Mouse (Mus musculus) liver, embryonic 14.5 days (tissue): ENCODE results near the gene Gm10647. TPM values are rescaled to one million over a fixed set of nuclear protein-coding genes. Genes with fewer than 3 reads are reported as not detected.

Experiments used
- ATAC-seq: fragments of 200-750 bp; cut with Nextera tagmentation; 2 replicates; pipeline ENCODE4 v1.8.0; 2017; ENCODE audit warnings: moderate number of reproducible peaks, mild to moderate bottlenecking, moderate library complexity; ENCODE audit not compliant: insufficient read depth
- DNase-seq, 3 experiments: peaks; one replicate each; pipeline ENCODE4 v3.0.0-alpha.2; 2012 to 2013; ENCODE audit warnings: low read depth in 3 of 3, low spot score in 3 of 3
- H3K27ac ChIP-seq: fragments of 300-500 bp; sonication (generic); 2 replicates; pipeline ENCODE4 v1.5.1; 2014; ENCODE audit warnings: moderate library complexity, mild to moderate bottlenecking, control low read depth, inconsistent platforms
- H3K27me3 ChIP-seq: fragments of 300-500 bp; sonication (generic); 2 replicates; pipeline ENCODE4 v1.6.1; 2014; ENCODE audit warnings: mild to moderate bottlenecking, low read length, moderate library complexity; ENCODE audit not compliant: control insufficient read depth, insufficient read depth
- H3K36me3 ChIP-seq: fragments of 300-500 bp; sonication (generic); replicated peaks from 2 replicates; pipeline ENCODE4 v1.6.1; 2014; ENCODE audit warnings: low read depth; ENCODE audit not compliant: control insufficient read depth, insufficient read depth
- H3K4me1 ChIP-seq, 2 experiments: fragments of 200-500 bp in 1 of 2; fragments of 300-500 bp in 1 of 2; sonication (generic) in 1 of 2; replicated peaks; 2 replicates each; pipeline ENCODE4 v1.6.1; 2012 to 2014; ENCODE audit warnings: antibody characterized with exemption in 1 of 2, inconsistent platforms in 1 of 2, low read length in 1 of 2; ENCODE audit not compliant: control insufficient read depth in 2 of 2, insufficient read depth in 2 of 2
- H3K4me2 ChIP-seq: fragments of 300-500 bp; sonication (generic); 2 replicates; pipeline ENCODE4 v1.6.1; 2014; ENCODE audit warnings: low read depth, mild to moderate bottlenecking, control low read depth, moderate library complexity
- H3K4me3 ChIP-seq, 2 experiments: fragments of 200-500 bp in 1 of 2; fragments of 300-500 bp in 1 of 2; sonication (generic) in 1 of 2; 2 replicates each; pipeline ENCODE4 v1.5.1; 2012 to 2014; ENCODE audit warnings: low read depth in 2 of 2, low read length in 2 of 2, mild to moderate bottlenecking in 2 of 2, control low read depth in 1 of 2, inconsistent platforms in 1 of 2, moderate library complexity in 1 of 2; ENCODE audit not compliant: insufficient read depth in 1 of 2
- H3K9ac ChIP-seq: fragments of 300-500 bp; sonication (generic); replicated peaks from 2 replicates; pipeline ENCODE4 v1.6.1; 2014; ENCODE audit warnings: mild to moderate bottlenecking, control low read depth, moderate library complexity
- H3K9me3 ChIP-seq: fragments of 300-500 bp; sonication (generic); 2 replicates; pipeline ENCODE4 v1.6.1; 2016; ENCODE audit warnings: low read length, mixed read lengths; ENCODE audit not compliant: control insufficient read depth
- CTCF ChIP-seq: IDR thresholded peaks from 2 replicates; pipeline ENCODE4 v1.5.1; 2016; ENCODE audit warnings: antibody characterized with exemption, low read depth, control low read depth
- EP300 ChIP-seq: IDR thresholded peaks from 2 replicates; pipeline ENCODE4 v1.6.1; 2016; ENCODE audit warnings: antibody characterized with exemption, low read depth
- WGBS: fragments of 180-500 bp; shearing (Covaris S2); extraction: QIAGEN DNeasy Blood & Tissue Kit; methylation state at CpG from one replicate; pipeline ENCODE4 v1.1.7; 2014; ENCODE audit not compliant: insufficient replicate concordance; 5-methylcytosine and 5-hydroxymethylcytosine counted together
- polyA plus RNA-seq, 2 experiments: library from polyadenylated mRNA; depleted of rRNA in 1 of 2; stranded (reverse) in 1 of 2; unstranded in 1 of 2; fragments of >200 nt; fragmentation: Nextera tagmentation in 1 of 2; extraction: Ambion mirVana in 1 of 2; gene quantifications; 2 replicates each; pipeline versions ENCODE4 v1.2.1 to v1.2.3; 2012 to 2014

Gene Gm10647
- polyA plus RNA-seq (2012; rRNA removed) = 0.05 and 0.06 TPM in 2 replicates
- polyA plus RNA-seq (2014; fragmentation: Nextera tagmentation; extraction: Ambion mirVana) = 0.08 and 0.11 TPM in 2 replicates

GRCm38 (mm10) chr9:66796739-66797138 is at the start of gene Gm10647:
Gm10647 (plus strand) TSS chr9:66797039.
- H3K27ac ChIP-seq = no peak within 1 kb of the TSS
- H3K27me3 ChIP-seq = peaks cover 15% of the 10 kb centered on the region
- TF ChIP-seq CTCF (no peak), EP300 (no peak)
- no peaks in the 10 kb centered on the region for H3K9me3 ChIP-seq
- H3K36me3 ChIP-seq = no peaks in the 10 kb centered on the region
- WGBS = 64% methylated on average over 5 of the region's 5 CpGs
- no peak for DNase-seq
- peak within 1 kb of the TSS; percentile 74 for H3K4me2 ChIP-seq
- H3K9ac ChIP-seq = no peak within 1 kb of the TSS; the same call in 1 of the 2 replicates
- peaks cover 6 to 7% of the 10 kb centered on the region in 2 experiments for H3K4me1 ChIP-seq
- H3K4me3 ChIP-seq = peak within 1 kb of the TSS; percentile 41 to 54
- ATAC-seq = no peak

DNA sequence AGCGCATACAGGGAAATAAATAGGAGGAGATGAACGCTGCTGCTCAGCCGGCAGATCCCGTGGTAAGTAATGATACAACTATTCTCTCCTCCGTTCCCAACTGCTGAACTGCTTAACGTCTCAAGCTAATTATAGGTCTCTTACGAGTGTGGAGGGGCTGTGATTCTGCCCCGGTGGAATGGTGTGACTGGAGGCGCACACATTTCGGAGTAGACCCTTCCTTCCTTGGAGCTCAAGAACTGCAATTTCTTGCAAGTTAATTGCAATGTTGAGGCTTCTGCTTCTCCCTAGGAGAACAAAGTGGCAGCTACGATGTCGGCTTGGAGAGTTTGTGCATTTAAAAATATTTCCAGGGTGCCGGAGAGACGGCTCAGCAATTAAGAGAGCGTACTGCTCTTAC is 48.4 kb upstream of the Gm10647 start:
- ATAC-seq = no peak
- Histone ChIP-seq H3K36me3 (no peaks in the 10 kb centered on the region), H3K4me1 (no peaks in the 10 kb centered on the region), H3K9ac (no peak overlapping the region), H3K4me3 (no peak overlapping the region), H3K27me3 (no peaks in the 10 kb centered on the region), H3K27ac (no peak overlapping the region), H3K4me2 (no peak overlapping the region), H3K9me3 (no peaks in the 10 kb centered on the region)
- WGBS = 70% methylated on average over 15 of the region's 15 CpGs
- TF ChIP-seq EP300 (no peak), CTCF (no peak)
- DNase-seq = no peak

DNA sequence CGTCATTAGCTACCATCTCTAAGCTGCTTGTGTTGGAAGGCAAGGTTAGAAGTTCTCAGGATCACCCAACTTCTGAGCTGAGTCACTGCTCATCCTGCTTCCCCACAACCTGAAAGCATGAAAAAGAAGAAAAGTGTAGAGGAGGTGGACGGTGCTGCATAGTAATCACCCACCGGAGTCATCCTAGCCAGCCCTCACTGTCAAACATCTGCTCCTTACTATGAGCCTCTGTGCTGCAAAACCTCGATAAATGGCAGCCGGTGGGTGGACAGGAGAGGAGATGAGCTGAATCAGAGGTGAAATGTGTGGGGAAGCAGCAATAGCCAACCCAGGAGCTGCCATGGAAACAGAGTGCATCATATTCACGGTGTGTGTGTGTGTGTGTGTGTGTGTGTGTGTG is 44.0 kb upstream of the Gm10647 start:
- H3K4me3 ChIP-seq = no peak overlapping the region
- TF ChIP-seq EP300 (no peak), CTCF (no peak)
- H3K4me1 ChIP-seq = no peaks in the 10 kb centered on the region
- H3K9ac ChIP-seq = no peak overlapping the region
- WGBS = 64% methylated on average over 6 of the region's 6 CpGs
- H3K9me3 ChIP-seq = no peaks in the 10 kb centered on the region
- no peak for DNase-seq
- no peaks in the 10 kb centered on the region for H3K36me3 ChIP-seq
- no peak overlapping the region for H3K27ac ChIP-seq
- ATAC-seq = no peak
- no peaks in the 10 kb centered on the region for H3K27me3 ChIP-seq
- H3K4me2 ChIP-seq = no peak overlapping the region

GRCm38 (mm10) chr9:66760991-66761390 is 35.8 kb upstream of the Gm10647 start:
- TF ChIP-seq CTCF = no peak
- no peak for TF ChIP-seq EP300
- Histone ChIP-seq H3K4me2 (no peak overlapping the region), H3K27me3 (no peaks in the 10 kb centered on the region), H3K36me3 (no peaks in the 10 kb centered on the region), H3K4me3 (no peak overlapping the region), H3K9me3 (no peaks in the 10 kb centered on the region), H3K9ac (no peak overlapping the region), H3K4me1 (no peaks in the 10 kb centered on the region), H3K27ac (no peak overlapping the region)
- DNase-seq (no peak), ATAC-seq (no peak)
- WGBS = 29% methylated on average over 1 of the region's 1 CpGs

- Histone ChIP-seq H3K4me1 (peaks cover 0 to 3% of the 10 kb centered on the region in 2 experiments; a peak in 1 of 4 replicates), H3K4me3 (no peak overlapping the region), H3K27ac (no peak overlapping the region), H3K9me3 (no peaks in the 10 kb centered on the region), H3K36me3 (no peaks in the 10 kb centered on the region), H3K9ac (no peak overlapping the region), H3K27me3 (no peaks in the 10 kb centered on the region), H3K4me2 (no peak overlapping the region)
- TF ChIP-seq CTCF (no peak), EP300 (no peak)
- 57% methylated on average over 1 of the region's 1 CpGs for WGBS
- no peak for ATAC-seq
- no peak for DNase-seq
Observed at GRCm38 (mm10) chr9:66768721-66769120, 28.1 kb upstream of the Gm10647 start.
